Mouse (Mus musculus) thymus, adult 2 months (tissue): ENCODE data around the gene Olfr292. TPM values are rescaled to one million over a fixed set of nuclear protein-coding genes. Genes with fewer than 3 reads are reported as not detected.

Source experiments
- DNase-seq: peaks from one replicate; pipeline ENCODE4 v3.0.0; 2021
- H3K27ac ChIP-seq: fragments of 200-500 bp; 2 replicates; pipeline ENCODE4 v1.5.1; 2012; ENCODE audit warnings: low read length, control low read depth; ENCODE audit not compliant: control insufficient read depth, insufficient read depth
- H3K27me3 ChIP-seq: fragments of 200-500 bp; 2 replicates; pipeline ENCODE4 v1.6.1; 2012; ENCODE audit warnings: mild to moderate bottlenecking, low read length, moderate library complexity, mixed read lengths; ENCODE audit not compliant: control insufficient read depth, insufficient read depth
- H3K36me3 ChIP-seq: fragments of 200-500 bp; 2 replicates; pipeline ENCODE4 v1.6.1; 2012; ENCODE audit warnings: mild to moderate bottlenecking, low read length, moderate library complexity; ENCODE audit not compliant: control insufficient read depth, insufficient read depth
- H3K4me1 ChIP-seq: fragments of 200-500 bp; replicated peaks from 2 replicates; pipeline ENCODE4 v1.6.1; 2012; ENCODE audit warnings: low read length; ENCODE audit not compliant: control insufficient read depth, insufficient read depth
- H3K4me3 ChIP-seq: fragments of 200-500 bp; 2 replicates; pipeline ENCODE4 v1.5.1; 2012; ENCODE audit warnings: mild to moderate bottlenecking, low read length, control low read depth, moderate library complexity; ENCODE audit not compliant: control insufficient read depth, insufficient read depth
- CTCF ChIP-seq: fragments of 200-500 bp; IDR thresholded peaks from 2 replicates; pipeline ENCODE4 v1.5.1; 2012; ENCODE audit warnings: mild to moderate bottlenecking, control low read depth, low read length, moderate library complexity, borderline replicate concordance; ENCODE audit not compliant: control insufficient read depth, poor library complexity, insufficient read depth; ENCODE audit errors: extremely low read depth
- POLR2A ChIP-seq: fragments of 200-500 bp; IDR thresholded peaks from 2 replicates; pipeline ENCODE4 v1.6.1; 2012; ENCODE audit warnings: mild to moderate bottlenecking, low read length, control low read depth, moderate library complexity; ENCODE audit not compliant: control insufficient read depth, poor library complexity, insufficient read depth; ENCODE audit errors: extremely low read depth
- WGBS: fragments of 180-500 bp; shearing (Covaris S2); methylation state at CpG from one replicate; pipeline ENCODE4 v1.1.7; 2018; 5-methylcytosine and 5-hydroxymethylcytosine counted together
- polyA plus RNA-seq: library from polyadenylated mRNA; depleted of rRNA; stranded (reverse); fragments of >200 nt; gene quantifications from 2 replicates; pipeline ENCODE4 v1.2.3, GENCODE M21; 2012; rRNA removed

Olfr292 gene
- polyA plus RNA-seq: not detected in 2 replicates

GRCm38 (mm10) chr7:86688030-86688429 is at the start of gene Olfr292:
Olfr292 (plus strand) TSS chr7:86688330.
- no peaks in the 10 kb centered on the region for H3K27me3 ChIP-seq
- no peak within 1 kb of the TSS for H3K27ac ChIP-seq
- no peak for DNase-seq
- H3K4me1 ChIP-seq: no peaks in the 10 kb centered on the region
- TF ChIP-seq CTCF (no peak), POLR2A (no peak)
- no peak within 1 kb of the TSS for H3K4me3 ChIP-seq
- no peaks in the 10 kb centered on the region for H3K36me3 ChIP-seq

GRCm38 (mm10) chr7:86648761-86649160 is 39.4 kb upstream of the Olfr292 start, which contains the start of gene Olfr293:
Olfr293 (plus strand) TSS chr7:86649061.
- TF ChIP-seq POLR2A: no peak
- no peak for TF ChIP-seq CTCF
- Histone ChIP-seq H3K4me1 (no peaks in the 10 kb centered on the region), H3K27me3 (no peaks in the 10 kb centered on the region), H3K36me3 (no peaks in the 10 kb centered on the region), H3K4me3 (no peak within 1 kb of the TSS), H3K27ac (no peak within 1 kb of the TSS)
- no peak for DNase-seq
- 95% methylated on average over 4 of the region's 4 CpGs for WGBS

GRCm38 (mm10) chr7:86725013-86725412 is 36.9 kb downstream of the Olfr292 start:
- DNase-seq: no peak
- TF ChIP-seq CTCF: no peak
- TF ChIP-seq POLR2A: no peak
- no peaks in the 10 kb centered on the region for H3K4me1 ChIP-seq
- no peaks in the 10 kb centered on the region for H3K36me3 ChIP-seq
- H3K4me3 ChIP-seq: no peak overlapping the region
- no peaks in the 10 kb centered on the region for H3K27me3 ChIP-seq
- no peak overlapping the region for H3K27ac ChIP-seq

Other genes starting within 250 kb of the Olfr292 start
- not detected in 2 replicates for gene Olfr299, start 228.4 kb upstream of the Olfr292 start, polyA plus RNA-seq
- gene Olfr298, start 195.8 kb upstream of the Olfr292 start, polyA plus RNA-seq: not detected in 2 replicates
- gene Olfr297, start 168.4 kb upstream of the Olfr292 start, polyA plus RNA-seq: not detected in 2 replicates
- gene Olfr295, start 104.5 kb upstream of the Olfr292 start, polyA plus RNA-seq: not detected in 2 replicates
- gene Olfr294, start 71.7 kb upstream of the Olfr292 start, polyA plus RNA-seq: not detected in 2 replicates
- not detected in 2 replicates for gene Olfr293, start 39.3 kb upstream of the Olfr292 start, polyA plus RNA-seq
- gene Folh1, start 87.6 kb downstream of the Olfr292 start, polyA plus RNA-seq: 0.04 and 0.17 TPM in 2 replicates
- gene Vmn2r77, start 106.7 kb downstream of the Olfr292 start, polyA plus RNA-seq: not detected in 2 replicates
- not detected in 2 replicates for gene Vmn2r78, start 226.8 kb downstream of the Olfr292 start, polyA plus RNA-seq